Mouse (Mus musculus): ENCODE measurements at regions not wholly inside any gene's neighbourhood (a gene's known extent, or its start where the extent isn't known, plus 50 kb on each side); places are given as distances from the start of the nearest gene placed in this dataset.

DNA sequence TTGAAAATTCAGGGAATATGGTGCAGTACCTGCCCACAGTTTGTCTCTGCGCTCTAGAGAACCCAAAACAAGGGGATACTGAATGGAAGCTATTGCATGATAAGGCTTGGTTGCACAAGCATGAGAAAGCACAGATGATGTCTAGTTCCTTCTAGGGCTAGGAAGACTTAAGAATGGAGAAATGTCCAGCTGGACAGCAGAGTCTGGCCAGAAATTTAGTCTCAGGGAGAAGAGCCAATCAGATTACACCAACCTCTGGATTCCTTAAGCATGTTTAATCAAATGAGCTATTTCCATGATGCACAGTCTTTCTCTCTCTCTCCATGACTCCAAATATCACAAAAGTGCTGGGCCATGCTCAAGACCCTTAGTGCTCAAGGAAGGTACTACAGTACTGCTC lies 147.8 kb downstream of the Lurap1l start:
- WGBS, result 96% methylated on average over 1 of the region's 1 CpGs
- Histone ChIP-seq H3K27me3 (replicated peaks; ENCODE audit: control insufficient read depth, insufficient read depth, low read length) (no peaks in the 10 kb centered on the region), H3K4me3 (ENCODE audit: insufficient read depth, low read depth, low read length) (no peak overlapping the region), H3K36me3 (ENCODE audit: control insufficient read depth, insufficient read depth, low read length) (no peaks in the 10 kb centered on the region), H3K27ac (ENCODE audit: insufficient read depth, low read depth, low read length) (no peak overlapping the region), H3K4me1 (ENCODE audit: control insufficient read depth, insufficient read depth, low read length) (no peaks in the 10 kb centered on the region)
- no peak for DNase-seq
- TF ChIP-seq CTCF (conservative IDR thresholded peaks at IDR 0.05; ENCODE audit: insufficient read depth, insufficient read length, low read depth, low read length) (no peak), POLR2A (IDR thresholded peaks at IDR 0.05; ENCODE audit: low read depth, low read length) (no peak)

GRCm38 (mm10) chr4:81058809-81059208 lies 148.4 kb downstream of the Lurap1l start:
- H3K36me3 ChIP-seq (ENCODE audit: control insufficient read depth, insufficient read depth, low read length), result no peaks in the 10 kb centered on the region
- no peak overlapping the region for H3K27ac ChIP-seq (ENCODE audit: insufficient read depth, low read depth, low read length)
- 77% methylated on average over 5 of the region's 5 CpGs for WGBS

DNA sequence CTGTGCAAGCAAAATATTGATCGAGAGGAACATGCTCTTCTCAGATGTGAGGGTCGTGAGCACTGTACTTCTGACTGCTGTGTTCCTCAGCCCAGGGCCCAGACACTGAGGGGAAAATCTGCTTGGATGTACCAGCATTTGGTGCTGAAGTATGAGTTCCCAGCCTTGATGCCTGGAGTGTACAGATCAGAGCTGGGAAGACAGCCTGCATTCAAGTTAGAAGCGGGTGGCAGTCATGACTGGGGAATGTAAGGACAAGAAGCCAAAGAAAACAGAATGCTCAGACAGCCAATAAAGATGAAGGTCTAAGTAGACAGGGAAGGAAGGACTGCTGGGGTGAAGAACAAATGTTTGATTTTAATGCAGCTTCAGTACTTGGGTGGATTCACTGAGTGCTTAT lies 148.9 kb downstream of the Lurap1l start:
- Histone ChIP-seq H3K4me1 (ENCODE audit: control insufficient read depth, insufficient read depth, low read length) (no peaks in the 10 kb centered on the region), H3K4me3 (ENCODE audit: insufficient read depth, low read depth, low read length) (no peak overlapping the region), H3K27ac (ENCODE audit: insufficient read depth, low read depth, low read length) (no peak overlapping the region), H3K27me3 (replicated peaks; ENCODE audit: control insufficient read depth, insufficient read depth, low read length) (no peaks in the 10 kb centered on the region), H3K36me3 (ENCODE audit: control insufficient read depth, insufficient read depth, low read length) (no peaks in the 10 kb centered on the region)
- 78% methylated on average over 3 of the region's 3 CpGs for WGBS
- TF ChIP-seq CTCF (conservative IDR thresholded peaks at IDR 0.05; ENCODE audit: insufficient read depth, insufficient read length, low read depth, low read length) (no peak), POLR2A (IDR thresholded peaks at IDR 0.05; ENCODE audit: low read depth, low read length) (no peak)
- DNase-seq, result peak; percentile 15

More at GRCm38 (mm10) chr4:81058809-81059208, 148.4 kb downstream of the Lurap1l start:
- TF ChIP-seq CTCF (conservative IDR thresholded peaks at IDR 0.05; ENCODE audit: insufficient read depth, insufficient read length, low read depth, low read length) (no peak), POLR2A (IDR thresholded peaks at IDR 0.05; ENCODE audit: low read depth, low read length) (no peak)
- no peaks in the 10 kb centered on the region for H3K27me3 ChIP-seq (replicated peaks; ENCODE audit: control insufficient read depth, insufficient read depth, low read length)
- H3K4me3 ChIP-seq (ENCODE audit: insufficient read depth, low read depth, low read length), result no peak overlapping the region
- no peaks in the 10 kb centered on the region for H3K4me1 ChIP-seq (ENCODE audit: control insufficient read depth, insufficient read depth, low read length)
- no peak for DNase-seq

- Histone ChIP-seq H3K4me3 (ENCODE audit: insufficient read depth, low read depth, low read length) (no peak overlapping the region), H3K27me3 (replicated peaks; ENCODE audit: control insufficient read depth, insufficient read depth, low read length) (no peaks in the 10 kb centered on the region), H3K36me3 (ENCODE audit: control insufficient read depth, insufficient read depth, low read length) (no peaks in the 10 kb centered on the region), H3K4me1 (ENCODE audit: control insufficient read depth, insufficient read depth, low read length) (no peaks in the 10 kb centered on the region), H3K27ac (ENCODE audit: insufficient read depth, low read depth, low read length) (no peak overlapping the region)
- no peak for DNase-seq
- WGBS, result 68% methylated on average over 6 of the region's 6 CpGs
- TF ChIP-seq CTCF (conservative IDR thresholded peaks at IDR 0.05; ENCODE audit: insufficient read depth, insufficient read length, low read depth, low read length), result no peak
- TF ChIP-seq POLR2A (IDR thresholded peaks at IDR 0.05; ENCODE audit: low read depth, low read length), result no peak
Measured at GRCm38 (mm10) chr4:81082290-81082947, 172.0 kb downstream of the Lurap1l start.

- Histone ChIP-seq H3K36me3 (ENCODE audit: control insufficient read depth, insufficient read depth, low read length) (no peaks in the 10 kb centered on the region), H3K4me1 (ENCODE audit: control insufficient read depth, insufficient read depth, low read length) (no peaks in the 10 kb centered on the region), H3K4me3 (ENCODE audit: insufficient read depth, low read depth, low read length) (no peak overlapping the region), H3K27me3 (replicated peaks; ENCODE audit: control insufficient read depth, insufficient read depth, low read length) (no peaks in the 10 kb centered on the region), H3K27ac (ENCODE audit: insufficient read depth, low read depth, low read length) (no peak overlapping the region)
- TF ChIP-seq CTCF (conservative IDR thresholded peaks at IDR 0.05; ENCODE audit: insufficient read depth, insufficient read length, low read depth, low read length) (no peak), POLR2A (IDR thresholded peaks at IDR 0.05; ENCODE audit: low read depth, low read length) (no peak)
- DNase-seq, result no peak
- WGBS, result 32% methylated on average over 4 of the region's 4 CpGs
Measured at GRCm38 (mm10) chr4:81085188-81085587, 174.7 kb downstream of the Lurap1l start.

GRCm38 (mm10) chr4:81096581-81096980 lies 186.1 kb downstream of the Lurap1l start:
- H3K4me3 ChIP-seq (ENCODE audit: insufficient read depth, low read depth, low read length), result no peak overlapping the region
- no peaks in the 10 kb centered on the region for H3K36me3 ChIP-seq (ENCODE audit: control insufficient read depth, insufficient read depth, low read length)
- DNase-seq, result no peak
- H3K4me1 ChIP-seq (ENCODE audit: control insufficient read depth, insufficient read depth, low read length), result no peaks in the 10 kb centered on the region
- H3K27me3 ChIP-seq (replicated peaks; ENCODE audit: control insufficient read depth, insufficient read depth, low read length), result no peaks in the 10 kb centered on the region
- TF ChIP-seq POLR2A (IDR thresholded peaks at IDR 0.05; ENCODE audit: low read depth, low read length) (no peak), CTCF (conservative IDR thresholded peaks at IDR 0.05; ENCODE audit: insufficient read depth, insufficient read length, low read depth, low read length) (no peak)
- H3K27ac ChIP-seq (ENCODE audit: insufficient read depth, low read depth, low read length), result no peak overlapping the region

DNA sequence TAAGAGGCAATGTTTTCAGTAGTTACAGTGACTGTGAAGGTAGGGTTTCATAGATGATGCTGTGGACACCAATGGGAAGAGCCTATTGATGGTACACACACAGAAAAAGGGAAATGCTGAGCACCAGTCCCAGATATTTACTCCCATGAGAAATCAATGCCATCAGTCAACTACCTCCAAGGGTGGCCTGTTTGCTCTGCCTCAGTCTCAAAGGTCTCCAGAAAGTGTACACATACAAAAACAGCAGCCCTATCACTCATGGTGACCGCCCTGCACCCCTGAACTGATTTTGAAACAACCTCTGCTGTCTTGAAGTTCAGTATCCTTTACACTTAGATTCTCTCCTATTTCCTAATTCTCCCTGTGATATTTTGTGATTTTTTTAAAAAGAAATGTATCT lies 187.2 kb downstream of the Lurap1l start:
- WGBS, result 100% methylated on average over 1 of the region's 1 CpGs
- H3K27ac ChIP-seq (ENCODE audit: insufficient read depth, low read depth, low read length), result no peak overlapping the region
- no peak for TF ChIP-seq CTCF (conservative IDR thresholded peaks at IDR 0.05; ENCODE audit: insufficient read depth, insufficient read length, low read depth, low read length)
- no peak for TF ChIP-seq POLR2A (IDR thresholded peaks at IDR 0.05; ENCODE audit: low read depth, low read length)
- no peak overlapping the region for H3K4me3 ChIP-seq (ENCODE audit: insufficient read depth, low read depth, low read length)
- no peaks in the 10 kb centered on the region for H3K36me3 ChIP-seq (ENCODE audit: control insufficient read depth, insufficient read depth, low read length)
- H3K27me3 ChIP-seq (replicated peaks; ENCODE audit: control insufficient read depth, insufficient read depth, low read length), result no peaks in the 10 kb centered on the region
- H3K4me1 ChIP-seq (ENCODE audit: control insufficient read depth, insufficient read depth, low read length), result no peaks in the 10 kb centered on the region
- no peak for DNase-seq

All from kidney, adult 2 months (tissue).